Mouse (Mus musculus): ENCODE data around the gene Sypl2. TPM values are rescaled to one million over a fixed set of nuclear protein-coding genes. Genes with fewer than 3 reads are reported as not detected.

Sypl2 gene
- polyA plus RNA-seq, 1 experiment = 0.37 TPM

DNA sequence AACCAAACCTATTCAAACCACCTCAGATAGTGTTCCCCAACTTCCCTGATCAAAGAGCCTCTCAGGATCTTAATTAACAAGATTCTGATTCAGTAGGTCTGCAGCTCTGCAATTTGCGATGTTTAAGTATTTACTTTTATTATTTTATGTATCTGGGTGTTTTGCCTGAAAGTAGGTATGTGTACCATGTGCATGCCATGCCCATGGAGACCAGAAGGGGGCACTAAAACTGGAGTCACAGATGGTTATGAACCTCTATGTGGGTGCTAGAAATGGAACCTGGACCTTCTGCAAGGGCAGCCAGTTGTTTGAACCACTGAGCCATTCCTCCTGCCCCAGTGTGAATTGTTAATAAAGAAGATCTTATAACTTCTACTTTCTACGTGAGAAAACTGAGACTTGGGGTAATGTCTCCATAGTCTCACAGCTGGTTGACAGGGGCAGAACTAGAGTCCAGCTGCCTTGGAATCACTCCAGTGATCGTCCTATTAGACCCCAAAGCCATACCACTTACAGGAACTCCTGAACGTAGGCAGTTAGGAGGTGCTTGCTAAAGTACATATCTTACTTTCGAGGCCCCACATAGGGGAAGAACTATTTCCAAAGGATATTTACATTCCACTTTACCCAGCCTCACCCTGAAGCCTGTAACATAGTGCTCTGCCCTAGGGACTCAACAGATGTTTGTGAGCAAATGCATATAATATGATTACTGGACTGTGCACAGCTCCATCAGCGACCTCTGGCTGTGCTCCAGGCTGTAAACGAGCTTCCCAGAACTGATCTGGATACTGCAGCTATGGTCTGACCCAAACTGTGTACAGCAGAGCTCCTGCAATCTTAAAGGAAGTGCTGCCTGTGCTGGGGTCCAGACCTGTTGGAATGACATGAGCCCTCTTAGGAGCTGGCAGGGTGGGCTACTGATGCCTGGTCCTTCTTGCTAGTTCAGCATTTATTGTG is 47.4 kb downstream of the Sypl2 start:
- no peaks in the 10 kb centered on the region for H3K4me1 ChIP-seq (ENCODE audit: control insufficient read depth, insufficient read depth, low read length)
- TF ChIP-seq CTCF (IDR thresholded peaks at IDR 0.05; ENCODE audit: control insufficient read depth, insufficient read depth, low read length) (no peak), POLR2A (IDR thresholded peaks at IDR 0.05; ENCODE audit: borderline replicate concordance, control insufficient read depth, low read depth, low read length) (no peak)
- no peak overlapping the region for H3K27ac ChIP-seq (ENCODE audit: control insufficient read depth, insufficient read depth, low read depth, low read length, poor library complexity)
- no peak overlapping the region for H3K4me3 ChIP-seq (replicated peaks; ENCODE audit: control insufficient read depth, low read depth, low read length)
- WGBS = 82% methylated on average over 7 of the region's 7 CpGs

DNA sequence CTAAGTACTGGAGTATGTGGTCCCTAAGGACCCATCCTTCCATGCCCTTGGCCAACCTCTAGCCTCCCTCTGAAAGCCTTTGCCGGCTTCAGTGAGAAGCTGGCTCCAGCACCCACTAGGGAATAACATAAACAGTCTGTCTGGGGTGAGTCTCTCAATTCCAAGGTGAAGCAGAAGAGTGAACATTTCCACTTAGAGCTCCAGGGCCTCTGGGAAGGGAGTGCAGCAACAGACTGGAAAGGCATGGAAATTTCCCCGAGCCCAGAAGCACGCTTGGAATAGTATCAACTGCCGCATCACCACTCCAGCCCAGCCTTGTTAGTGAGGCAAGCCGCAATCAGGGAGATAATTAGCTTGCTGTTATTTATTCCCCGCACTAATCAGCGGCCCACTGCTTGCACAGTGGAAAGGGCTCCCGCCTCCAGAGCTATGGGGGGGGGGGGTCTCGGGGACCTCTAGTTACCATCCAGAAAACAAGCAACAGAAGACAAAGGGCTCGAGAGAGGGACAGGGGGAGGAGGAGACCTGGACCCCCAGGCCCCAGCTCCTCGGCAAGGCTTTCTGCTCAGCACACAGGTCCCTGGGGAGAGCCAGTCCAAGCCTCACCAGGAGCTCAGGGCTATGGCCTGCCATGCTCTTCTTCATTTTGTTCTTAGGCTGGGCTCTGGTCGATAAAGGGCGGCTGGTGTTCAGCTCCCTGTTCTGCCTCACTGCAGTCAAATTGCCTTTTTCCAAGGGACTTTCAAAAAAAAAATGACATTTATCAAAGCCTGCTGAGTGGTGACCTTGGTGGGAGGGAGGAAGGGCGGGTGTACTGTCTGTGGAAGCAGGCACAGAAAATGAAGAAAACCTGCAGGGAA is 51.5 kb downstream of the Sypl2 start:
- Histone ChIP-seq H3K27ac (ENCODE audit: control insufficient read depth, insufficient read depth, low read depth, low read length, poor library complexity) (no peak overlapping the region), H3K4me3 (replicated peaks; ENCODE audit: control insufficient read depth, low read depth, low read length) (no peak overlapping the region), H3K4me1 (ENCODE audit: control insufficient read depth, insufficient read depth, low read length) (no peaks in the 10 kb centered on the region)
- 70% methylated on average over 14 of the region's 14 CpGs for WGBS
- TF ChIP-seq CTCF (IDR thresholded peaks at IDR 0.05; ENCODE audit: control insufficient read depth, insufficient read depth, low read length) (no peak), POLR2A (IDR thresholded peaks at IDR 0.05; ENCODE audit: borderline replicate concordance, control insufficient read depth, low read depth, low read length) (no peak)

DNA sequence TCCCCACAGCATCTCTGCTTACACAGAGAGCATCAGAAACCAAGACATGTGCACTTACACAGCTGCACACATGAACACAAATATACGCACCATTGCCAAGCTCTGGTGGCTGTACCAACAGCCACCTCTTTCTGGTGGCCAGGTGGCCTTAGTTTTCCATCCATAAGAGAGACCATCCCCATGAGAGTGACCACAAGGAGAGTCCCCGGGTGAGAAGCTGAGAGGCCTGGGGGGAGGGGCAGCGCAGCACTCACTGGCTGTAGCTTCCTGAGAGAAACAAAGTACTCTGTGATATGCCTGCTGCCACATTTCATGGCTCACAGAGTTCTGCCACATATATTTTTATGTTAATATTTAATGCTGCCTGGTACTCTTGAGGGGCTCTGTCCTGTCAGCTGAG is 57.2 kb downstream of the Sypl2 start:
- no peaks in the 10 kb centered on the region for H3K4me1 ChIP-seq (ENCODE audit: control insufficient read depth, insufficient read depth, low read length)
- no peak for TF ChIP-seq CTCF (IDR thresholded peaks at IDR 0.05; ENCODE audit: control insufficient read depth, insufficient read depth, low read length)
- TF ChIP-seq POLR2A (IDR thresholded peaks at IDR 0.05; ENCODE audit: borderline replicate concordance, control insufficient read depth, low read depth, low read length) = no peak
- no peak overlapping the region for H3K4me3 ChIP-seq (replicated peaks; ENCODE audit: control insufficient read depth, low read depth, low read length)
- no peak overlapping the region for H3K27ac ChIP-seq (ENCODE audit: control insufficient read depth, insufficient read depth, low read depth, low read length, poor library complexity)
- WGBS = 64% methylated on average over 3 of the region's 3 CpGs

DNA sequence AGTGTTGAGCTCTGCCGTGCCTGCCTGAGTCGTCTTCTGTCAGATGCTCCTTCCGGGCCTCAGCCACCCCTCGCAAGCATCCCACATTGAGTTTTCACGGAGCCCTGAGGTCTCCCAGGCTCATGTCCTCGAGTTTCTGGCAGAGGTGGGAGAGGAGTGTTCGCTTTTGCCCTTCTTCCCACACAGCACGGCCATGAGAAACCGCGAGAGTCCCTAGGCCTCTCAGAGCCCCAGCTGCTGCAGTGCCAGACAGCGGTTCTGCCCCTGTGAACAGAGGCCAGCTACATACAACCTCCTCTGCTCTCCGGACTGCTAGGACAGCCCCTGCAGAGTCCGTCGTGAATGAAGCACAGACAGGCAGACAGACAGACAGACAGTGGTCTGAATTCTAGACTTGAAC is 58.9 kb downstream of the Sypl2 start:
- Histone ChIP-seq H3K4me3 (replicated peaks; ENCODE audit: control insufficient read depth, low read depth, low read length) (no peak overlapping the region), H3K4me1 (ENCODE audit: control insufficient read depth, insufficient read depth, low read length) (no peaks in the 10 kb centered on the region), H3K27ac (ENCODE audit: control insufficient read depth, insufficient read depth, low read depth, low read length, poor library complexity) (peak overlapping the region; percentile 44)
- TF ChIP-seq POLR2A (IDR thresholded peaks at IDR 0.05; ENCODE audit: borderline replicate concordance, control insufficient read depth, low read depth, low read length) = no peak
- WGBS = 63% methylated on average over 14 of the region's 14 CpGs

DNA sequence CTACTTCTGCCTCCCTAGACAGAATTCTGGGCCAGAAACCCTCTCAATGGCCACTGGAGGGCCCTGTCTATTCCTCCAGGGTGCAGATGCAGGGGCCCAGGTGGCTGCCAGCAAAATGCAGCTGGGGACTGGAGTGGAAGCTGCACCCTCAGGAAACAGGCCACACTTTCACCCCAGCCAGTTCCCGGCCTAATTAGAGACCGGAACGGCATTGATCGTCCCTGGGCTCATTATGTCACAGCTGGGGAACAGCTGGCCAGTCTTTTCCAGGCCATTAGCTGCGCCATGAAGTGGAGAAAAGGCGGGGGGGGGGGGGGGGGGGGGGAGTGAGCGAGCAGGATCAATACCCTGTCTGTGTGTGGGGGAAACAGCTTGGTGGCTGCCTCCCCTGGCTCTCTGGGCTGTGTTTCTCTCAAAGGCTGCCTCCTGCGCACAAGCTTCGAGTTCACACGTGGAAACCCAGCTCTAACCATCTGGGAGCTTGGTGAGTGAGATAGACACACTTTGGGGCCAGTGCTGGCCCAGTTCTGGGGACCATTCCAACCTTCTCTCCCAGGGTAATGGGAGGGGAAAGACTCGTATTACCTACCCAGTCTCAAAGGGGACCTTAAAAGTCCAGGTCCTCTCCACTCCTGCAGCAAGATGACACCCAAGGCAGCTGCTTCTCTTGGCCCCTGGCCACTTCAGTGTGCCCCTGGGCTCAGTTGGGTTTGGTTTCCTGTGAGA is 59.8 kb downstream of the Sypl2 start:
- Histone ChIP-seq H3K4me3 (replicated peaks; ENCODE audit: control insufficient read depth, low read depth, low read length) (no peak overlapping the region), H3K4me1 (ENCODE audit: control insufficient read depth, insufficient read depth, low read length) (no peaks in the 10 kb centered on the region), H3K27ac (ENCODE audit: control insufficient read depth, insufficient read depth, low read depth, low read length, poor library complexity) (peak overlapping the region; percentile 57)
- TF ChIP-seq POLR2A (IDR thresholded peaks at IDR 0.05; ENCODE audit: borderline replicate concordance, control insufficient read depth, low read depth, low read length) = no peak
- TF ChIP-seq CTCF (IDR thresholded peaks at IDR 0.05; ENCODE audit: control insufficient read depth, insufficient read depth, low read length) = 0 out of 2 replicates have a peak, but pooled peaks have one; percentile 15
- WGBS = 43% methylated on average over 11 of the region's 11 CpGs

DNA sequence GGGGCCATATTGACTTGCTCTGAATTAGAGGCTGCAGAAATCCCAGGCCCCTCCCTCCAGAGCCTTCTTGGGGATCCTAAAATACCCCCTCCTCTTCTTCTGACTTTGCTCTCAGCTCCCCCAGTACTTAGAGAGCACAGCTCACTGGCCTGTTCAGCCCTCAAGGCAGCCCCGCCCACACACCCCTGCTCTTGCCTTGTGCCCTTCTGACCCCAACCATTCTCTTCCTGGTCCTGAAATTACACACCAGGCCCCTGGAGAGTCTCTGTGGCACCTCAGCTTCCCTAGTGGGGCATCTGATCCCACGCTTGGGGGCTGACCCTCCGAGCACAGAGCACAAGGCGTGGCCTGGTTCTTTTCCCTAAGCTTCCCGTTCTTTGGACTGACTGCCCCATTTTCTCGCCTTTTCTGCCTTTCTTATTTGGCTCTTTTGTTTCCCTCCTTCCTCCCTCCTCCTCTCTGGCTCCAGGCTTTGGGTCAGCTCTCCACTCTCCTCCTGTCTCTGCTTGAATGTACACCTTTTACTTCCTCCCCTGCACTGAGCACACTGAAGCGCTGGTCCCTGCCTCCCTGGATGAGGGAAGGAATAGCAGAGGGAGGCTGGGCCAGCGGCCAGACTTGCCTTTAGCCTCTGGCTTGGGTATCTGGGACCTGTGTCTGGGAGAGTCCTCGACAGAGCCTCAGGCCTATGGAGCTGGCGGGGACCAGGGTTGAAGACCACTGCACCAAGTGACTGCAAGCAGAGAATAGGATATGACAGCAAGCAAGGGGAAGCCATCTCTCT is 60.7 kb downstream of the Sypl2 start:
- H3K4me1 ChIP-seq (ENCODE audit: control insufficient read depth, insufficient read depth, low read length) = no peaks in the 10 kb centered on the region
- no peak overlapping the region for H3K27ac ChIP-seq (ENCODE audit: control insufficient read depth, insufficient read depth, low read depth, low read length, poor library complexity)
- no peak for TF ChIP-seq CTCF (IDR thresholded peaks at IDR 0.05; ENCODE audit: control insufficient read depth, insufficient read depth, low read length)
- no peak for TF ChIP-seq POLR2A (IDR thresholded peaks at IDR 0.05; ENCODE audit: borderline replicate concordance, control insufficient read depth, low read depth, low read length)
- 70% methylated on average over 10 of the region's 10 CpGs for WGBS
- no peak overlapping the region for H3K4me3 ChIP-seq (replicated peaks; ENCODE audit: control insufficient read depth, low read depth, low read length)

DNA sequence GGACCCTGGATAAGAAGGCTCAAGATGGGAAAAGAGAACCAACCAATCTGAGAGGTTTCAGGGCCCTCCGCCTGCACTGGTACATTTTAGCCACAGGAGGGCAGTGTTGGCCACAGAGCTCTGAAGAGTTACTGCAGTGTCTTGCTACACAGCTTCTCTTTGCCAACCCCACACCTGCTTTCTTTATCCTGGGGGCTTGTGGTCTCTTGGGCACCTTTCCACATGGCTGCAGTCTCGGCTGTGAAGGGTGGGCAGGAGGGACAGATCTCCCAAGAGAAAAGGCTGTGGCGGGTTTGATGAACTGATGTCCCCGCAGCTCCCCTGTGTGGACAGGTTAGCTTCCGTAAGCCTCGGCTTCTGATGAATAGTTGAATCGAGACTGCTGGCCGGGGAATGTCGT is 61.6 kb downstream of the Sypl2 start:
- 23% methylated on average over 9 of the region's 9 CpGs for WGBS
- Histone ChIP-seq H3K27ac (ENCODE audit: control insufficient read depth, insufficient read depth, low read depth, low read length, poor library complexity) (no peak overlapping the region), H3K4me3 (replicated peaks; ENCODE audit: control insufficient read depth, low read depth, low read length) (no peak overlapping the region), H3K4me1 (ENCODE audit: control insufficient read depth, insufficient read depth, low read length) (no peaks in the 10 kb centered on the region)
- no peak for TF ChIP-seq POLR2A (IDR thresholded peaks at IDR 0.05; ENCODE audit: borderline replicate concordance, control insufficient read depth, low read depth, low read length)
- TF ChIP-seq CTCF (IDR thresholded peaks at IDR 0.05; ENCODE audit: control insufficient read depth, insufficient read depth, low read length) = peak; percentile 97

Measured in bone marrow, adult 2 months (tissue).